Mouse (Mus musculus) thymus, postnatal 36 days (tissue): ENCODE measurements around the gene Srl.
A peak's percentile ranks its signal among the peaks of the same experiment; 100 is the strongest.
"Not testable (repeated sequence)": the region's sequence is repeated elsewhere in the genome, so short reads cannot be mapped to it uniquely, and the experiment has no call there.

Source experiments
- DNase-seq, 2 experiments: peaks; one replicate each; pipeline ENCODE4 v3.0.0; 2022; ENCODE audit warnings: mixed read lengths in 2 of 2

The Srl gene

GRCm38 (mm10) chr16:4552829-4553550 lies 11.4 kb upstream of the Srl start:
- DNase-seq: no peak

DNA sequence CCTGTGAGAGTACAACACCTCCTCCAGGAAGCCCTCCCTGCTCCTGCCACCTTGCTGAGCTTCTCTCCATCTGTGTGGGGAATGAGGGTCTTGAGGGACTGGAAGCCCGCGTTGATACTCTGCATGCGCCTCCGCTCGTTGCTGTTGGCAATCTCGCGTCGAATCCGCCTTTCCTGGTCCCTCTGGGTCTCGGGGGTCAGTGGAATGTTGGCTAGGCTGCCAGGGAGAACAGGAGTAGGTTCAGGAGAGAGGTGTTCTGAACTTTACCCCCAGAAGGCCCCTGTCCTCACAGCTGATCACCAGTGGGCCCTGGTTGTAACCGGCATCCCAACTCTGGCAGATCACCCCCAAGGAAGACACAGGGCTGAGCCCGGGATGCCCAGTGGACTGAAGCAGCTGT lies 10.3 kb upstream of the Srl start:
- no peak for DNase-seq

DNA sequence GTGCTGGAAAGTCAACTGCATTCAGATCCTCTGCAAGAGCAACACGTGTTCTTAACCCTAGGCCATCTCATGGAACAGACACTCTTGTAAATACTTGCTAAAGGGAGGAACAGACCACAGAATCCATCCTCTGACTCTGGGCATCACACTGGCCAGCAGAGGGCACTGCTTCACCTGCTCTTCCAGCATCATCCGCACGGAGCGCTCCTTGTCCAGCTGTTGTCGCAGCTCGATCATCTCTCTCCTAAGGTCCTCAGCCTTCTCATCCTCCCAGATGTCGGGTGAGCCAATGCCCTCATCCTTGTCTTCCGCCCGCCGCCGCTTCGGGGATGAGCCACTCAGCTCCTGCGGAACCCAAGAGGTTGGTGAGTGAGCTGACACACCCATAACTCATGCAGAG lies 9.4 kb upstream of the Srl start:
- peak; percentile 38 to 45 for DNase-seq

- DNase-seq: no peak
Measured at GRCm38 (mm10) chr16:4548953-4549688, 7.5 kb upstream of the Srl start.

DNA sequence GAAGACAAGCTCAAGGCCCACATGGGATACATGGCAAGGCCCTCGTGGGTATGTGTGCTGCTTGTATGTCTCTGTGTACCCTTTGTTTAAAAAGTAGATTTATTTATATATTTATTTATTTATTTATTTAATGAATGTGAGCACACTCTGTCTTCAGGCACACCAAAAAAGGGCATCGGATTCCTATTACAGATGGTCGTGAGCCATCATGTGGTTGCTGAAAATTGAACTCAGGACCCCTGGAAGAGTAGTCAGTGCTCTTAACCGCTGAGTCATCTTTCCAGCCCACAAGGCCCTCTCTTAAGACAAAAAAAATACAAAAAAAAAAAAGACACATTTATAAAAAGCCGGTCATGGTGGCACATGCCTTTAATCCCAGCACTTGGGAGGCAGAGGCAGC lies 6.0 kb upstream of the Srl start:
- no peak for DNase-seq

DNA sequence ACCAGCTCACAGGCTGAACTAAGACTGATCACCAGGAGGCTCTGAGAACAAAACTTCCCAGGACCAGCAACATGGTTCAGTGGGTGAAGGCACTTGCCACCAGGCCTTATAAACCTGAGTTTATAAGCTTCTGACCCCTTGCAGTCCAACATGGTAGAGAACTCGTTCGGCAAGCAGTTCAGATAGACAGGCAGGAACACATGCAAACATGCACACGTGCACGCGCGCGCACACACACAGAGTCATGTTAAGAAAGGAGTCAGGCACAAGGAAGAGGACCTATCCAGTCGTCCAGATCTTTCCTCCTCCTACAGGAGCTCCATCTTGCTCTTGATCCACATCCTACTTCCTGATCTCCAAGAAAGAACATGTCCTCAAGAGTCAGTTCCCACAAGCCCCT lies 5.2 kb upstream of the Srl start:
- DNase-seq: no peak

DNA sequence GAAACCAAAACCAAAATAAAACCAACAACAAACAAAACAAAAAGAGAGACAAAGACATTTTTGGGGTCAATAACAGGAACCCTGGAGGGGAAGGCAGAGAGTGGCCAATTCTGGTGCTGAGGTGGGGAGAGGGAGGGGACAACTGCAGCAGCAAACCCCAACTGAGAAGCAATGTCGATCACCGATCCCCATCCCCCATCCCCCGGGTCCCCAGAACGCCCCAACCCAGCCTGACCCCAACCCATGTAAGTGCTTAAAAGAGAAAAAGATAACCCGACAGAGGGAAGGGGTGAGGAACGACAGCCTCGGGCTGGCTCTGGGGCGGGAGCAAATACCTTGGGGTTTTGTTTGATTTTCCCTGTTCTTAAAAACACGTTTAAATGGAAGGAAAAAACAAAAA lies 3.2 kb upstream of the Srl start:
- DNase-seq: no peak

DNA sequence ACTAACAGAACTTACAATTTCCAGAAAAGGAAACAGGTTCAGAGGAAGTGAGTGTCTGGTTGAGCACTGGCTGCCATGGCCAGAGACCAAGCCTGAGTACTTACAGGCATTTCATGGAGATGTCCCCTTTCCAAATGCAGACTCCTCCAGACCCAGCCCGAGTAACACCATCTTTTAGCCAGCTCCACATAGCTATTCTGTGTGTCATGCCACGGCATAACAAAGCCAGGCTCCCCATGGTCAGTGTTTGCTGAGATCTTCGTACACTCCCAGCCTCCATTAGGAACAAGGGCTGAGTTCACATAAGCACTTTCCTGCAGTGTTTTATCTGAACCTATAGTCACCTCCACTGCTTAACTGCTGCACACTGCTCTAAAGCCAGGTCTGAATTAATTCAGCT lies 1.6 kb upstream of the Srl start:
- no peak for DNase-seq

DNA sequence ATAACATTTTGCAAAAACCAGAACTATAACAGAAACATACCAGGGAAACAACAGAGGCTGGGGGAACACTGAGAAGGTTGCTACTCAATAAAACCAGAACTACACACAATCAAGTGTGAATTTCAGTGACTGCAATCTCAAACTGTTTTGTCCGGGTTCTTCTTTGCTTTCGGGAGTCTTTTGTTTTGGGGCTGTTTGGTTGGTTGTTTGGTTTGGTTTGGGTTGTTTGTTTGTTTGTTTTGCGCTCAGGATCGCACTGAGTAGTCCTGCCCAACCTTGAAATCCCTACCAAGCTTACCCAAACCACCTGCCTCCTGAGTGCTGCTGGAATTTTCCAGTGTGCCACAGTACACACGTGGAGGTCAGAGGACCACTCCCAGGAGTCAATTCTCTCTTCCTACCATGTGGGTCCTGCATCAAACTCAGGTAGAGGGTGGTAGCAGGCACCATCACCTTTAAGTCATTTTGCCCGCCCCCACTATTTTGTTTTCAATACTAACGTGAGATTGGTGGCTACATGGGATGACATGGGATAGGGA lies 689 bp upstream of the Srl start:
- DNase-seq: no peak

DNA sequence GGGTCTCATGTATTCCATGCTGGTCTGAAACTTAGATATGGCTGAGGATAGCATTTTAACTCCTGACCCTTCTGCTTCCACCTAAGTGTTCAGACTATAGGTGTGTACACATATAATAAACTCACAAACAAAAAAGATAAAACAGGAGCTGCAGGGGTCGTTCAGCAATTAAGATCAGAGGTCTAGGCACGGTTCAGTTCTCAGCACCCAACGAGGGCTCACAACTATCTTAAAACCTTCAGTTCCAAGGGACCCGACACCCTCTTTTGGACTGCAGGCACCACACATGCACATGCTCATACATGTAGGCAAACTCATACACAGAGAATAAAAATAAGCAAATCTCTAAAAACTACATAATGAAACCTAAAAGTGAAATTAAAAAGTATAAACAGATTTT lies 583 bp downstream of the Srl start:
- no peak for DNase-seq

DNA sequence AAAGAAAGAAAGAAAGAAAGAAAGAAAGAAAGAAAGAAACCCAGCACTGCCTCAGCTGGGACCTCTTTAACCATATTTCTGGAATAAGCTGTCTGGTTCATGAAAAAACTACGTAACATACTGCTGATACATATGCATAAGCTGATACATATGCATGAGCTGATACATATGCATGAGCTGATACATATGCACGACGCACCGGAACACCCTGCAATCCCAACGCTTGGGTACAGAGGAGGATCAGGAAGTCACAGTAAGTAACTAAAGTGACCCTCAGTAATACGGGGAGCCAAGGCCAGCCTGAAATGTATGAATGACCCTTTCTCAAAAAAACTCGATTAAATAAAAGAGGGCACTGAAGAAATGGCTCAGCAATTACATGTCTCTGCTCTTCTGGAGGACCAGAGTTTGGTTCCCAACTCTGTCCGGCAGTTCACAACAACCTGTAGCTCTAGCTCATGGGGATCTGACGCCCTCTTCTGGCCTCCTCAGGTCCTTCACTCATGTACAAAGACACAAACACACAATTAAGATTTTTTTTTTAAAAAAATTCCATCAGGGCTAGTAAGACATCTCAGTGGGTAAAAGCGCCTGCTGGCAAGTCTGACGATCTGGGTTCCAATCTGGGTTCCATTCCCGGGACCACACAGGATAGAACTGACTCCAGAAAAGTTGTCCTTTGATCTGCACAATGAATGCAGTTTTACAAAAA lies 1.4 kb downstream of the Srl start:
- no peak for DNase-seq

DNA sequence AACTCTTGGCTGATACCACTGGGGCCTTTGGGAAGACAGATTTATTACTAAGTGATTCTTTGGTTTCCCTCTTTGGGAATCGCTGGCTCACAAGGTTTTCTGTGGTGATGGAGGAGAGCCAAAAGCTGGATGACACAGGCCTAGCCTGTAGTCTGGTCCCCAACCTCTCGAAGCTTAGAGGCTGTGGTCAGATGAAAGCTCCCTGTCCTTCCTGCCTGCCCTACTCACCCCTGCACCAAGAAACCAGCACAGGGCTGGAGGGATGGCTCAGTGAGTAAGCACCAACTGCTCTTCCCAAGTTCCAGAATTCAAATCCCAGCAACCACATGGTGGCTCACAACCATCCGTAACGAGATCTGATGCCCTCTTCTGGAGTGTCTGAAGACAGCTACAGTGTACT lies 2.1 kb downstream of the Srl start:
- DNase-seq: no peak

DNA sequence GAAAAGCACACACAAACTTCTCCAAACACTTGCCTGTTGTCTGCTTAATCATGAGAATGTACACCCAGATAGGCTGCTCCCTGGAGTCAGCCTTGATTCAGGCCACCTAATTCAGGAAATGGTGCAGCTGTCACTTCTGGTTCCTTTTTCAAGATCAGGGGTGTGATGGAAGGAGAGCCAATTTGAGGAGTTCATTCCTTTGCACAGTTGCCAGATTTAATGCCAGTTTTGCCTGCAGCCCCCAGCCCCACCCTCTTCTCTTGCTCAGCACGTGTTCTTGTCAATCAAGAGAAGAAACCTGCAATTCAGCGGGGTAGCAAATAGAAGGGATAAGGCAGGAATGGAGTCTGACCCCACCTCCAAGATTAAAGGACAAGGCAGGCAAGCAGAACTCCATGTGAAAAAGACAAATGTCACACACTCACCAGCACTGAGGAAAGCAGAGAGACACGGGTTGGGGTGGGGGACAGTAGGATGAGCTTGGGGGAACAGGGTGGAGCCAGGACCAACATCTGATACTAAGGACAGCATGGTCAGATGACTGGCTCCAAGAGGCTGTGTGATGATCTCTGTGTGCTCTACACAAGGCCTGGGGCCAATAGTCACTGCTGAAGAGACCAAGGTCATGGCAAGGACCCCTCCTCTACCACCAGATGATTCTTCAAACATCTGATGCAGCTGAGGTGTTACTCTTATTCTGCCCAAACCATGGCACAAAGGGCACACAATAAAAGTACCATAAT lies 3.8 kb downstream of the Srl start:
- DNase-seq: no peak

DNA sequence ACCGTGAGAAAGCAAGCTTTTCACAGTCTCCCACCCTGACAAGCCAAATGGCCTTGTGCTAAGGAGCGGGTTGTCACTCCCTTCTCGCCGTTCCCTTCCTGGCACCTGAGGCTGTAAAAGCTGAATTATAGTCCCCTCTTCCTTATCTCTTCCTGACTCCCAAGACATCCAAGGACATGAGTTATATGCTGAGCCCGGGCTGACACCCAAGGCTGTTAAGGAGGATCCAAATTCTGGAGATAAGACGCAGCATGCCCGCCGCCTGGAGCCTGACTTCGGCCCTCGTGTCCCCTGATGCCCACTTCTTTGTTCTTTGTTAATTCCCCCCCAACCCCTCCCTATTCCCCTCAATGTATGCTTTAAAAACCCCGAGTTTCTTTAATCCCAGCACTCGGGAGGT lies 14.2 kb downstream of the Srl start:
- not testable (repeated sequence) for DNase-seq

GRCm38 (mm10) chr16:4523313-4524004 lies 18.2 kb downstream of the Srl start:
- no peak for DNase-seq

DNA sequence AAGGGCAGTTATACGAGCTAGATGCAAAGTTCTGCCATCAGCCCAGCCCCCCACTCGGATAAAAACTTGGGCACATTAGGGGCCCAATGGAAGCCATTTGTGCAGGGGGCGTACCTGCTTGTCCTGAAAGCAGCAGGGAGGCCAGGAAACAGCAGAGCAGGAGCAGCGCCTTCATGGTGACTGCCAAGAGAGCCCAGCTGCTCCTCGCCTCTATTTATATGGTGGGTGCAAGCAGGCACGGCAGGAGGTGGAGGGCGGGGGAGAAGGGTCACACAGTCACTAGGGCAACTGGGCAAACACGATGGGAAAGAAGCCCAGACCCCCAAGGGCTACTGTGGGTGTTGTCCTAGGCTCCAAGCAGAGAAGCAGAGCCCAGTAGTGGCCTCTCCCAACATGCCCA lies 18.7 kb downstream of the Srl start:
- DNase-seq: no peak

- DNase-seq: no peak
Measured at GRCm38 (mm10) chr16:4521735-4522530, 19.7 kb downstream of the Srl start.

DNA sequence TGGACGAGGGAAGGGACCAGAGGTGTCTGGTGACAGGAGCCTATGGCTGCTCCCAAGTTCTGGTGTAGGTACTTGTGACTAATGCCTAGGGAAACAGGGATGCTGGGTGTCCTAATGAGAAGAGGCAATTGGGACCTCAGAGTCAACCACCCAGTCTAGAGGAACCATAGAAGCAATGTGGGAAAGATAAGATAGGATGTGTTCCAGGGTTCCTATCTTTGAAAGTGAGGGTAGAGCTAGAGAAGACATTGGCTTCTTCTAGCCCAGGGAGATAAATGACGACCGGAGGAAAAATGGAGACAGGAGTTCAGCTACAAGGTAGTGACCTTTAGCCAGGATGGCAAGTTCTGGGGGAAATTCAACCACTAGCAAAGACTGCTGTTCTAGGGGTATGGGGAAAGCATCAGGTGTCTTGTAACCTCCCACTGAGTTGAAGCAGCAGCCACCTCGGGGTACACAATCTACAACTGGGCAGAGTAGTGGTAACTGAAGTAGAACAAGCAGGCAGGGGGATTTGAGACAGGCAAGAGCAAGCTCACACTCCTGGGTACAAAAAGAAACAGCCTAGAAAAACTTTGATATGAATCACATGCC lies 20.4 kb downstream of the Srl start:
- DNase-seq: no peak

- no peak for DNase-seq
Measured at GRCm38 (mm10) chr16:4520673-4521072, 20.9 kb downstream of the Srl start.

GRCm38 (mm10) chr16:4519825-4520224 lies 21.8 kb downstream of the Srl start:
- no peak for DNase-seq

DNA sequence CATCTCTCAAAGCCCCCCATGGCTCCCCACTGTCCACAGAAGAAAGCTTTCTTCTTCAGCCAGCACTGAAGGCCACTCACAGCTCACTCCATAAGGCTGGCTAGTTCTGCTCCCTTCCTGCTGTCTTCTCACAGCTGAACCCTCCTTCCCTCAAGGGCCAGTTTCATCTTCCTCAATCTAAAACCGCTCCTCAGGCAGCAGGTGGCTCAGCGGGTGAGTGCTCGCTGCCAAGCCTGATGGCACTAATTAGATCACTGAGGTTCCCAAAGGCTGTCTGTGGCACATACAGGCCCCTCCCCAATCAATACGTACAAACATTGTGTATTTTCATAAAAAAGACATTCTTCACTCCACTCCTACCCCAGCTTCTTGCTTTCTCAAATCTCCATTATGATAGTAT lies 22.5 kb downstream of the Srl start:
- no peak for DNase-seq
